Mouse (Mus musculus): ENCODE results near the gene Slc1a1.

Slc1a1 gene

GRCm38 (mm10) chr19:28917839-28918238 is 83.0 kb downstream of the Slc1a1 start:
- no peak for DNase-seq

- DNase-seq, result no peak
Observed at GRCm38 (mm10) chr19:28926366-28926765, 91.5 kb downstream of the Slc1a1 start.

GRCm38 (mm10) chr19:28927396-28927795 is 92.5 kb downstream of the Slc1a1 start:
- DNase-seq, result no peak

- no peak for DNase-seq
Observed at GRCm38 (mm10) chr19:28929034-28929433, 94.2 kb downstream of the Slc1a1 start.

- DNase-seq, result no peak
Observed at GRCm38 (mm10) chr19:28934897-28935296, 100.0 kb downstream of the Slc1a1 start.

- DNase-seq, result no peak
Observed at GRCm38 (mm10) chr19:28940135-28940874, 105.5 kb downstream of the Slc1a1 start.

- DNase-seq, result no peak
Observed at GRCm38 (mm10) chr19:28941271-28941670, 106.4 kb downstream of the Slc1a1 start.

GRCm38 (mm10) chr19:28946782-28947181 is 111.9 kb downstream of the Slc1a1 start:
- DNase-seq, result no peak

- DNase-seq, result no peak
Observed at GRCm38 (mm10) chr19:28947311-28947710, 112.5 kb downstream of the Slc1a1 start.

GRCm38 (mm10) chr19:28951251-28951650 is 116.4 kb downstream of the Slc1a1 start:
- no peak for DNase-seq

- DNase-seq, result no peak
Observed at GRCm38 (mm10) chr19:28963113-28963512, 128.3 kb downstream of the Slc1a1 start.

GRCm38 (mm10) chr19:28963513-28963841 is 128.6 kb downstream of the Slc1a1 start:
- no peak for DNase-seq

Measured in cerebellum, adult 18-20 months (tissue).